Mouse (Mus musculus) retina, postnatal 7 days (tissue): ENCODE data around the gene Nos1ap.

Source experiments
- DNase-seq: peaks from one replicate; pipeline ENCODE4 v3.0.0-alpha.2; 2012; ENCODE audit warnings: low read depth, low spot score

The Nos1ap gene

GRCm38 (mm10) chr1:170416206-170416605 is 173.5 kb downstream of the Nos1ap start:
- DNase-seq: no peak

- DNase-seq: no peak
These were observed 174.3 kb downstream of the Nos1ap start for GRCm38 (mm10) chr1:170415395-170415794.

DNA sequence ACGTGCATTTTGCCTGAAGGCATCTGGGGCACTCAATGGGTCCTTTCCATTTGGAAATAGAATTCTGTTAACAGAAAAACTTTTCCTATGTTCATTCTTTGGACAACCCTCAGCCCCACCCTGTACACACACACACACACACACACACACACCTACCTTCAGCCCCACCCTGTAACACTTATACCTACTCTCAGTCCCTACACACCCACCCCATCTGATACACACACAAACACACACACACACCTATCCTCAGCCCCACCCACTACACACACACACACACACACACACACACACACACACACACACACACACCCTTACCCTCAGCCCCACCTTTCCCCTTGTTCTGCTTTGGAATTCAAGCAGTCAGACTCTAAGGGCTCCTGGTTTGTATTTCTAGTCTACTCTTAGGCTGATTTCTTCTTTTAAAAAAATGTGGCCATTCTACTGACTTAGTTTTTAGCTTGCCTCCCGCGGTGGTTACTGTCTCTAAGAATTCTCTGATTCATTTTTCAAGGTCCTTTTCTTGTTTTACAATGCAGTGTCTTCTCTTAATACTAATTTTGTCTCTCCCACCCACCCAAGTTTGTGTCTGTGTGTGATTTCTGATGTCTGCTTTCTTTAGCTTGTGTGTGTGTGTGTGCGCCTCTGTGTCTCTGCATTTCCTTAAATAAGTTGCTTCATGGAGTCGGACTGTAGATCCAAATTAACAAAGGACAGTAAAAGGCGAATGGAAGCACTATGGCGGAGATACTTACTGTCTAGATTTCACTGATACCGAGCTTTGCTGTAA is 179.1 kb downstream of the Nos1ap start:
- DNase-seq: no peak

DNA sequence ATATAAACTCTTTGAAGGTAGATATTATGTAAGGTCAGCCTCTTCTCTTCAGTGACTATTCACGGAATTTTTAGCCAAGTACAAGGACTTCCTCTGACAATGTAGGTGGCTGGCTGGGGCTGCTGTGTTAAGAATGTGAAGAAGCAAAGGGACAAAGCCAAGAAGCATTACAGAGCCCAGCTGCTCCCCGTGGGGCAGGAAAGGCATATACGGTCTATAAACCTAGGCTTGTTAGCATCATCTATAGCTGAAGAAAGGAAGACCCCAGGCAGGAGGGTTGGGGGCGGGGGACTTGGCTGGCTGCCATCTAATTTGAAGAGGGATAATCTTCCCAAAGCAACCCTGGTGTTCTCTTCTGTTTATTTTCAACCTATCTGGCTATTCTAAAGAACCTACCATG is 180.6 kb downstream of the Nos1ap start:
- no peak for DNase-seq

- DNase-seq: no peak
These were observed 182.7 kb downstream of the Nos1ap start for GRCm38 (mm10) chr1:170406921-170407320.

- DNase-seq: no peak
These were observed 184.5 kb downstream of the Nos1ap start for GRCm38 (mm10) chr1:170405152-170405551.

DNA sequence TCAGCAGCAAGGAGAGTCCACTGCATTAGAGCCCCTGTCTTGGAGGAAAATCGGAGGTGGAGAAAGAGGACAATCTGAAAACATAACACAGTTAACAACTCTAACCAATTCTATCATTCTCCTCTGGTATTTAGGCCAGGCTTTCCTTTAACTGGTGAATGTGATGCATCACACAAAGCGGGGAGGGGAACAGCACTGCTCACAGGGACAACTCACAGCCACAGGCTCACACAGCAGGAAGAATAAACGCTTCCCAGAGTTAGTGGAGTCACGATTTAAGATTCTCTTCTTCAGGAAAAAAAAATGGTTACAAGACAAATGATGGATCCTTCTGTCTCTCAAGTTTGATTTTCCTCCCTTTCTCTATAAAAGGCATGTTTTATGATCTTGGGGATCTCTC is 187.0 kb downstream of the Nos1ap start:
- no peak for DNase-seq

DNA sequence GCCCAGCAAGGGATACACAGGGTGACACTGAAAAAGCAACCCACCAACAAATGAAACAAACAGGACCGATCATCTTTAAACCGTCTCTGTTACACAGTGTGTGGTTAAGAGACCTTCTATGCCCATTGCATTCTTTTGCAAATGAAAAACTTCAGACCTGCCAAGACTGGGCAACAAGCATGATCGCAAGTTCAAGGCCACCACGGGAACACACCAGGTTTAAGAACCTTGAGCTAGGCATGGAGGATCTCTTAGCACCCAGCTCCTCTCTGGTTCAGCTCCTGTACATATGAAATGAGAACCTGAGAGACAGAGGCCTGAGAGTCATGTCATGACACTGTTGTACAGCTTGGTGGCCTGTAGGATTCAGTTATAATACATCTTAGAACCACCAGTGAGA is 190.8 kb downstream of the Nos1ap start:
- no peak for DNase-seq

- DNase-seq: no peak
These were observed 194.6 kb downstream of the Nos1ap start for GRCm38 (mm10) chr1:170395101-170395500.

- no peak for DNase-seq
These were observed 195.0 kb downstream of the Nos1ap start for GRCm38 (mm10) chr1:170394641-170395040.

DNA sequence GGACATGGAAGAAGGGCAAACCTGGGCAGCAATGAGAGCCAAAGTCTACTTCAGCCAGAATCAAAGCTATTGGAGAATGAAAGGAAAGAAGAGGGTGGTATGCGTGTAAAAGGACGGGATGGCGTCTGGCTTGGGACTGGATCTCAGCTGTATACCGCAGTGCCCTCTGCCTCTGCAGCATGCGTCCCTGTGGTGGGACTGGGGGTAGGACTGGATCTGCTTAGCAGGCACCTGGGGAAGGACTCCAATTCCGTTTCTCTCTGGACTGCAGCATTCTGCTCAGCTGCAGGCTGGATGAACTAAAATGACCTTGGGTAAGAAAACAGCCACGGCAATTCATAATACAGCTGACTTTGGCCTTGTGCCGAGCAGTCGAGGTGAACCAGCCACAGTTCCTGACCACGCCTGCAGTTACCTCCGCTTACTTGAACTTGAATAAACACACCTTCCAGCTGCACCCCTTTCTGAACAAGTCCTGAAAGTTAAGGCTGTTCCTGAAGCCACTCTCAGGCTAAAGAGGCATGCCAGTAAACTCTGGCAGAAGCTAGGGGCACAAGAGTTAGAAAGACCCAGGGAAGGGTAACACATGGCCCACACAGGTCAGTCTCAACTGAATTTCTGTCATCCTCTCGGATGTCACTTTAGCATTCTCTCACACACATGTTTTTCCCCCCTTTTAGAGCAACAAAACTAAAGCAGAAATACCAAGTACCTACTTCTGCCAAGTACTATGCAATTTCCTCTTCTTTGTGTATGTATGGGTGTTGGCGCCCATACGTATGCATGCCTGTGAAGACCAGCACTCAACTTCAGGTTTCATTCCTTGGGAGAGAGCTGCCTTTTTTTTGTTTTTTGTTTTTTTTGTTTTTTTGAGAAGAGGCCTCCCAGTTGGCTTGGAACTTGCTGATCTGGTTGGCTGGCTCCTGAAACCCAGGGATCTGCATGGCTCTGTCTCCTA is 196.6 kb downstream of the Nos1ap start:
- DNase-seq: no peak

GRCm38 (mm10) chr1:170387180-170387912 is 202.3 kb downstream of the Nos1ap start:
- DNase-seq: peak; percentile 43

GRCm38 (mm10) chr1:170385416-170385815 is 204.2 kb downstream of the Nos1ap start:
- peak; percentile 9 for DNase-seq

GRCm38 (mm10) chr1:170383530-170383929 is 206.1 kb downstream of the Nos1ap start:
- DNase-seq: no peak

DNA sequence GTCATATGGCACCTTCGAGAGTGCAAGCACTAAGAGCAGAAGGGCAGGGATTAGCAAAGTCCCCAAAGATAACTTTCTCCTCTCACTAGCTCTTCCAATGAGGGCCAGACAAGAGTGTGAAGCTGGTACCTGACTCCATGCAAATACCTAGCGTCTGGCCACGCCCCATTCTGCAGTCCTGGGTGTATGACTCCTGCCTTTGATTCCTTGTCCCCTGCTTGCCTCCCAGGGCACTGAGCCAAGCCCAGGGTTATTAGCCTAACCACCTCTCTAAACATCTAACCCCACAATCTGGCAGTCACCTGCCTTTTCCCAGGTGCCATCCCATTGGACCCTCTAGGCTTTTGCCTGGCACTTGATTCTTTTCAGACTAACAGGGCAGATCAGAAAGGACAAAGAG is 208.2 kb downstream of the Nos1ap start:
- DNase-seq: no peak

- no peak for DNase-seq
These were observed 209.2 kb downstream of the Nos1ap start for GRCm38 (mm10) chr1:170380505-170380904.

DNA sequence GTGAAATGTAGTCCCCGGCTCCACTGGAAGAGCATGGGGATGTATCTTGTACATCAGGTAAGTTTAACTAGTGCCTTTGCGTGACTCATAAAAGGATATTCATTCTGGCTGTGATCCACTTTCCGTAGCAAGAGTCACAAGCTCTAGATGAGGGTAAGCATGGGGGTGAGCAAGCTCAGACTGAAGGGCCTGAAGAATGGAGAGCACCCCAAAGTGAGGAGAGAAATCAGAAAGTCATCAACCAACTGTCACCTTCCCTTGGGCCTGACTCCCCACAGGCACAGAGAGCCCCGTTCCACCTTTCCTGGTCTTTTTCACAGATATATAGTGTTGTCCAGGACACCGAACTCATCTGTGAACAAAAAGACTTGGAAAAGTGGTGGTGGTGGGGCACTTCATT is 213.9 kb downstream of the Nos1ap start:
- DNase-seq: no peak

DNA sequence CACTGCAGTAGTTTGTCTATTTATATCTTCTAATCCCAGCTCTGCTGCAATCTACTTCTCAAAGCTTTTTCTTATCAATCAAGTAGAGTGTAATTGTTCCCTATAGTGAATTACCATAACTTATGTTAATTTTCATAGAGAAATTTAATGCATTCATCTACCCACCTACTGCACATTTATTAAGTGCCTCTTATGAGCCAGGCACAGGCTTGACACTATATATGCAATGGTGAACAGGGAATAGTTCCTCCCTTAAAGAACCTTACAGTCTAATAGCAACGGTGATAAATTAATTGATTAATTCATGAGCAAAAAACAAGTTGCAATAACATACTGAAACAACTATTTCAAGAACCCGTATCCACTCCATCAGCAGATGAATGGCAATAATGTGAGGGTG is 215.9 kb downstream of the Nos1ap start:
- no peak for DNase-seq

DNA sequence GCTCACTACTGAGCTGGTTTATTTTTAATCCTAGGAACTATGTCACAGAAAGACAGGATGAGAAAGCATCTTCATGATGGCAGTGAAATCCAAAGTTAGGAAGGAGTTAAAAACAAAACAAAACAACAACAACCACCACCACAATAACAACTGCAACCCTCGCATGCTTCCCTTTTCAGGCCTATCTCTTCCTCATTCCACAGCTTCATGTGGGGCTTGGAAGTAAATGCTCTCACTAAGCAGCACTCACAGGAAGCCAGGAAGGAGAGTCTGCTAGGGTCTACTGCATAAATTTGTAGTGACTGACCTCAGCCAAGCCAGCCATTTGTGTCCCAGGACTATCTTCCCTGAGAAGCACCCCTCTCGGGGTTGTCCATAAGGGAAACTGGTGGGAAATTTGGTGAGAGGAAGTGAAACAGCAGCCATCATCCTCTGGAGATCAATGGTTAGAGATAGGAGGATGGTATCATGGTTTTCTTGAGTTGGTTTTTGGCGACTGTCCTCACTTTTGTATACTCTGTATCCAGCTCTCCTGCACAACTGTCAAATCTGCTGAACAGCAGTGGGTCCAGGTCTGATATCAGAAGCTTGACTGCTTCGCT is 218.4 kb downstream of the Nos1ap start:
- DNase-seq: no peak

DNA sequence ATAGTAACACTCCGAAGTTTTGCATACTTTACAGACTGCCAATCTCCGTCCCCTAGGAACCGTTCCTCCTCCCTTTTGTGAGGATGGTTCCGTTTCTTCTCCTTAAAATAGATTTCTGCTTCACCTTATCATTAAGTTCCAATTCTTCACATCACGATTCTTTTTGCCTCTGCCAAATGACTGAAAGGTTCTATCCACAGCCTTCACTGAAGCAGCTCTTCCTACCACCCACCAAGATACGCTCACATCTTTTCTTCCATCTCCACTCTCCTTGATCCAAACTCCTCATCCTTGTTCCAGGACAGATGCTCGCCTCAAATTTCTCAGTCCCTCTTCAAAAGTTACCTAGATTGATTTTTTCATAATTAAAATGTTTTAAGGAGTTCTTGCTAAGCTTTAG is 220.8 kb downstream of the Nos1ap start:
- DNase-seq: no peak

- no peak for DNase-seq
These were observed 222.5 kb downstream of the Nos1ap start for GRCm38 (mm10) chr1:170366981-170367700.
